Mouse (Mus musculus) cerebellum, adult 2 months (tissue): ENCODE measurements at regions not wholly inside any gene's neighbourhood (a gene's known extent, or its start where the extent isn't known, plus 50 kb on each side); places are given as distances from the start of the nearest gene placed in this dataset.

Experiments
- CTCF ChIP-seq: fragments of 200-500 bp; IDR thresholded peaks from 2 replicates; pipeline ENCODE4 v1.5.1; 2011; ENCODE audit warnings: low read depth, mild to moderate bottlenecking, control low read depth, low read length, moderate library complexity, borderline replicate concordance; ENCODE audit not compliant: insufficient read depth
- POLR2A ChIP-seq: fragments of 200-500 bp; IDR thresholded peaks from 2 replicates; pipeline ENCODE4 v1.6.1; 2011; ENCODE audit warnings: low read length, control low read depth, borderline replicate concordance; ENCODE audit not compliant: insufficient read depth

DNA sequence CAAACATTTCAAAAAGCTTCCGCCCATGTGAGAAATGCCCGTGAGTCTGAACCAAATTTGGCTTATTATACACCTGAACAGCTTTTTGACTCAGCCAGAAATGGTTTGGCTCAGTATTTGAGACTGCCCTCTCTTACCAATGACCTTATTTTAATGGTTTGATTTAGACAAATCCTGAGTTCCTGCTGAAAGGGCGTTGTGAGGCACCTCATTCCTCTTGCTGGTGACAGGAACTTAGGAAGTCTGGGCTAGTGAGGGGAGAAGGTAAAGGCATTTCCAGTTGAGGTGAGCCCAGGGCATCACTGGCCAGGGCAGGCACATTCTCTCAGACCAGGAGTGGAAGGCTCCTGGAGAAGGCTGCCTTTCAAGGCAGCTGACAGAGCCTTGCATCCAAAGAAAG lies 396.1 kb downstream of the Hs3st3b1 start:
- no peak for TF ChIP-seq CTCF
- no peak for TF ChIP-seq POLR2A
